Mouse (Mus musculus) heart, adult 9 months (tissue): ENCODE data around the gene Lix1.
"Not testable (repeated sequence)": the region's sequence is repeated elsewhere in the genome, so short reads cannot be mapped to it uniquely, and the experiment has no call there.

Experiments used
- DNase-seq, 2 experiments: peaks; one replicate each; pipeline ENCODE4 v3.0.0; 2022; ENCODE audit warnings: low spot score in 2 of 2

Lix1 gene

DNA sequence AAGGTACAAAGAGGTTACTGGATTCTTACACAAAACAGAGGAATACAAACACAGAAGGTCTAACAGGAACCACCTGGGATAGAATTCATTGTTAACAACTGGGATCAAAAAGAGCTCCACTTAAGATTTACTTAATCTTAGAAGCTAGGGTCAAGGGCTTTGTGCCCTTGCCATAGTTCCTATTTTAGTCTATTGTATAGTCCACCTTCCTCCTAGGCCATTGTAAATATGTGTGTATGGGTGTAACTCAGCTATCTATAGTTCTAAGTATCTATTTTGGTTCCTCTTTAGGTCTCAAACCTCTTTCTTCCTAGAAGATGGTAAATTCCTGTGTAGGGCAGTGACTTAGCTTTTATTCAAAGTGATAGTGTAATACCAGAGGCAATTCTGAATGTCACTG is 93.8 kb downstream of the Lix1 start:
- not testable (repeated sequence) for DNase-seq

DNA sequence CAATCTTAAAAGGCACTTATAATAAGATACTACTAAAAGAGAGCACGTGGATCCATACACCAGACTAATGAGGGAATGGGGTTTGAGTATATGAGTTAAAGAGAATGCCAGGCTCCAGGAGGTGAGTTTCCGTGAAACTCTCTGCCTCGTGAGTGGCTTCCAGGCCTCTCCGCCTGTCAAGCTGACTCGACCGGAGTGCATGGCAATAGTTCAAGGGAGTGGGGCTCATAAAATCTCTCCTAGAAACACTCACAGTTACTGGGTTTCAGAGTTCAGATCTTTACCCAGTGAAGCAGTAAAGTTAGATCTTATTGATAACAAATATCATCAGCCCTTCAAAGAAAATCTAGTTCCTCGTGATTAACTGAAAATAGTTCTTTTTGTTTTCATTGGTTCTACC is 94.3 kb downstream of the Lix1 start:
- no peak for DNase-seq

DNA sequence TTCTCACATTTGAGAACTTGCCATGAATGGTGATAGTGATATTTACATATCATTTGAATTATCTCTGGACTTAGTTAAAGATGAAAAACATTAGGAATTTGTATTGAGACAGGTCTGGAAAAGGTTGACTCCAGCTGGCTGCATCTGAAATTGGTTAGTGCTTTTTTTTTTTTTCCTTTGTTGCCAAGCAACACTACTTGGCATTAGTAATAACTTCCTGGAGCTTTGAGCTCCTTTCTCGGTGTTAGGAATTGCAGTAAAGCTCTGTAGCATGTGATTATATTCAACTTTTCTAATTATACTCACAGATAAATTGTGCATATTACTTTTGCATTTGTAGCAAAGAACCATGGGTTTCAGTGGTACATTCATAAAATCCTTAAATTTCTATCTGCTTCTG is 96.4 kb downstream of the Lix1 start:
- DNase-seq, result no peak

DNA sequence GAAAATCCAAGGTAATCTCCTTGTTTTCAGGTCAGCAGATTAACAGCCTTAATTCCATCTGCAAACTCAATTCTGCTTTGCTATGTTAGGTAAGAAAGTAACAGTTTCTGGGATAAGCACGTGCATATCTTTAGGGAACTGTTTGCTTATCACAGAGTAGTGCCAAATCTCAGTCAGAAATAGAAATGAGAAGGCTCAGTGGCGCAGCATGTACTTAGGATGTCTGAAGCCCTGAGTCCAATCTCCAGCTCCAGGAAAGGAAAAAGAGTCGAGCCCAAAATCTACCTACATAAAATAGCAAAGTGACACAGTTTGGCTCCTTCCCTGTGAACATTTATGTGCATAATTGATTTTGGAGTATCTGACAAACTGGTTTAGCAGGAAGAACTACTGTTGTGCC is 96.8 kb downstream of the Lix1 start:
- no peak for DNase-seq

DNA sequence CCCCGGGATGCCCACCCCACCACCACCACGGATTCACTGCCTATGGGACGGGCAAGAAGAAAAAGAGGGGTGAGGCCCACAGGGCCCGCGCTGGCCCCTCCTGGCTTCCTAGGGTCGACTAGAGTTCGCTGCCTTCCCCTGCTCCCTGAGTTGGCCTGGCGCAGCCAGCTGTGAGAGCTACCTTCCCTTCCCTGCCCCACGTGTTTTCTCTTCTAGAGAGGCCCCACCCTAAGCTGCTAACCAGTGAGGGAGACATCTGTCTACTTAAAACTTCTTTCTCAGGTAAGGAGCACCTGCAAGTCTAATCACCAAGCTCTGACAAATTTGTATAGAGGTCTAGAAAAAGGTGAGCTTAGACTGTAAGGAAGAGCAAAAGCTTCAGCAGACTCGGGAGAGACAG is 104.2 kb downstream of the Lix1 start:
- no peak for DNase-seq
